Mouse (Mus musculus): Measurements from ENCODE around the gene Icmt. TPM values are rescaled to one million over a fixed set of nuclear protein-coding genes. Genes with fewer than 3 reads are reported as not detected.
A peak's percentile ranks its signal among the peaks of the same experiment; 100 is the strongest.

Gene Icmt
- 32.9 and 35.2 TPM in 2 replicates for polyA plus RNA-seq (2012; rRNA removed)

GRCm38 (mm10) chr4:152296874-152297861, at the start of gene Icmt:
Gene Icmt, plus strand, starts transcription at chr4:152297227.
- TF ChIP-seq POLR2A (IDR thresholded peaks at IDR 0.05; ENCODE audit: extremely low read depth, insufficient read depth, low read length) = peak; percentile 45; the same call in 1 of the 2 replicates
- TF ChIP-seq CTCF (IDR thresholded peaks at IDR 0.05; ENCODE audit: extremely low read depth, insufficient read depth, low read length) = no peak
- Histone ChIP-seq H3K27ac (ENCODE audit: insufficient read depth, low read length) (peak within 1 kb of the TSS; percentile 66), H3K4me1 (ENCODE audit: control insufficient read depth, insufficient read depth, low read length) (peaks cover 5% of the 10 kb centered on the region), H3K4me3 (ENCODE audit: insufficient read depth, low read length) (peak within 1 kb of the TSS; percentile 94)

GRCm38 (mm10) chr4:152250615-152251014, 46.4 kb upstream of the Icmt start:
- no peak for TF ChIP-seq POLR2A (IDR thresholded peaks at IDR 0.05; ENCODE audit: extremely low read depth, insufficient read depth, low read length)
- no peak for TF ChIP-seq CTCF (IDR thresholded peaks at IDR 0.05; ENCODE audit: extremely low read depth, insufficient read depth, low read length)
- Histone ChIP-seq H3K4me3 (ENCODE audit: insufficient read depth, low read length) (no peak overlapping the region), H3K4me1 (ENCODE audit: control insufficient read depth, insufficient read depth, low read length) (peaks cover 9% of the 10 kb centered on the region), H3K27ac (ENCODE audit: insufficient read depth, low read length) (no peak overlapping the region)

GRCm38 (mm10) chr4:152253183-152253759, 43.8 kb upstream of the Icmt start:
- no peak overlapping the region for H3K27ac ChIP-seq (ENCODE audit: insufficient read depth, low read length)
- TF ChIP-seq CTCF (IDR thresholded peaks at IDR 0.05; ENCODE audit: extremely low read depth, insufficient read depth, low read length) (no peak), POLR2A (IDR thresholded peaks at IDR 0.05; ENCODE audit: extremely low read depth, insufficient read depth, low read length) (no peak)

GRCm38 (mm10) chr4:152257070-152257469, 40.0 kb upstream of the Icmt start:
- peaks cover 8% of the 10 kb centered on the region for H3K4me1 ChIP-seq (ENCODE audit: control insufficient read depth, insufficient read depth, low read length)
- no peak for TF ChIP-seq CTCF (IDR thresholded peaks at IDR 0.05; ENCODE audit: extremely low read depth, insufficient read depth, low read length)
- no peak for TF ChIP-seq POLR2A (IDR thresholded peaks at IDR 0.05; ENCODE audit: extremely low read depth, insufficient read depth, low read length)
- no peak overlapping the region for H3K27ac ChIP-seq (ENCODE audit: insufficient read depth, low read length)
- no peak overlapping the region for H3K4me3 ChIP-seq (ENCODE audit: insufficient read depth, low read length)

More at GRCm38 (mm10) chr4:152253183-152253759, 43.8 kb upstream of the Icmt start:
- Histone ChIP-seq H3K4me1 (ENCODE audit: control insufficient read depth, insufficient read depth, low read length) (peaks cover 8% of the 10 kb centered on the region), H3K4me3 (ENCODE audit: insufficient read depth, low read length) (no peak overlapping the region)

- TF ChIP-seq POLR2A (IDR thresholded peaks at IDR 0.05; ENCODE audit: extremely low read depth, insufficient read depth, low read length) (no peak), CTCF (IDR thresholded peaks at IDR 0.05; ENCODE audit: extremely low read depth, insufficient read depth, low read length) (no peak)
- H3K4me1 ChIP-seq (ENCODE audit: control insufficient read depth, insufficient read depth, low read length) = peaks cover 10% of the 10 kb centered on the region
Measured at GRCm38 (mm10) chr4:152260451-152260850, 36.6 kb upstream of the Icmt start.

GRCm38 (mm10) chr4:152262187-152262586, 34.8 kb upstream of the Icmt start:
- Histone ChIP-seq H3K27ac (ENCODE audit: insufficient read depth, low read length) (no peak overlapping the region), H3K4me1 (ENCODE audit: control insufficient read depth, insufficient read depth, low read length) (peaks cover 4% of the 10 kb centered on the region; the same call in 1 of the 2 replicates), H3K4me3 (ENCODE audit: insufficient read depth, low read length) (no peak overlapping the region)
- TF ChIP-seq POLR2A (IDR thresholded peaks at IDR 0.05; ENCODE audit: extremely low read depth, insufficient read depth, low read length) = no peak
- no peak for TF ChIP-seq CTCF (IDR thresholded peaks at IDR 0.05; ENCODE audit: extremely low read depth, insufficient read depth, low read length)

More at GRCm38 (mm10) chr4:152260451-152260850, 36.6 kb upstream of the Icmt start:
- H3K27ac ChIP-seq (ENCODE audit: insufficient read depth, low read length) = no peak overlapping the region
- no peak overlapping the region for H3K4me3 ChIP-seq (ENCODE audit: insufficient read depth, low read length)

- Histone ChIP-seq H3K4me1 (ENCODE audit: control insufficient read depth, insufficient read depth, low read length) (peaks cover 4% of the 10 kb centered on the region; the same call in 1 of the 2 replicates), H3K27ac (ENCODE audit: insufficient read depth, low read length) (no peak overlapping the region), H3K4me3 (ENCODE audit: insufficient read depth, low read length) (no peak overlapping the region)
- TF ChIP-seq POLR2A (IDR thresholded peaks at IDR 0.05; ENCODE audit: extremely low read depth, insufficient read depth, low read length) = no peak
- no peak for TF ChIP-seq CTCF (IDR thresholded peaks at IDR 0.05; ENCODE audit: extremely low read depth, insufficient read depth, low read length)
Measured at GRCm38 (mm10) chr4:152263089-152263488, 33.9 kb upstream of the Icmt start.

- Histone ChIP-seq H3K4me1 (ENCODE audit: control insufficient read depth, insufficient read depth, low read length) (peaks cover 4% of the 10 kb centered on the region; the same call in 1 of the 2 replicates), H3K27ac (ENCODE audit: insufficient read depth, low read length) (no peak overlapping the region), H3K4me3 (ENCODE audit: insufficient read depth, low read length) (no peak overlapping the region)
- no peak for TF ChIP-seq CTCF (IDR thresholded peaks at IDR 0.05; ENCODE audit: extremely low read depth, insufficient read depth, low read length)
- TF ChIP-seq POLR2A (IDR thresholded peaks at IDR 0.05; ENCODE audit: extremely low read depth, insufficient read depth, low read length) = no peak
Measured at GRCm38 (mm10) chr4:152263512-152264176, 33.4 kb upstream of the Icmt start.

- peaks cover 6% of the 10 kb centered on the region for H3K4me1 ChIP-seq (ENCODE audit: control insufficient read depth, insufficient read depth, low read length)
Measured at GRCm38 (mm10) chr4:152264177-152264530, 32.9 kb upstream of the Icmt start.

More at GRCm38 (mm10) chr4:152264177-152264530, 32.9 kb upstream of the Icmt start:
- Histone ChIP-seq H3K27ac (ENCODE audit: insufficient read depth, low read length) (no peak overlapping the region), H3K4me3 (ENCODE audit: insufficient read depth, low read length) (no peak overlapping the region)
- TF ChIP-seq POLR2A (IDR thresholded peaks at IDR 0.05; ENCODE audit: extremely low read depth, insufficient read depth, low read length) = no peak

All from cortical plate, adult 2 months (tissue).